Mouse (Mus musculus) megakaryocyte, embryonic 14.5 days (primary cell): ENCODE measurements around the gene Bbof1. TPM values are rescaled to one million over a fixed set of nuclear protein-coding genes. Genes with fewer than 3 reads are reported as not detected.

Experiments used
- H3K27me3 ChIP-seq: replicated peaks from 2 replicates; pipeline ENCODE3; 2012; ENCODE audit warnings: inconsistent platforms
- H3K36me3 ChIP-seq: replicated peaks from 2 replicates; pipeline ENCODE3; 2012; ENCODE audit warnings: low read length, inconsistent platforms, mixed read lengths
- H3K4me1 ChIP-seq: 2 replicates; pipeline ENCODE4 v1.6.1; 2012; ENCODE audit warnings: inconsistent platforms
- H3K4me3 ChIP-seq: replicated peaks from 2 replicates; pipeline ENCODE3; 2012; ENCODE audit warnings: moderate library complexity, mild to moderate bottlenecking, inconsistent platforms
- H3K9me3 ChIP-seq: 2 replicates; pipeline ENCODE4 v1.6.1; 2012; ENCODE audit warnings: inconsistent platforms
- FLI1 ChIP-seq: IDR thresholded peaks from 2 replicates; pipeline ENCODE4 v1.6.1; 2012; ENCODE audit warnings: low read length, inconsistent platforms, mixed read lengths
- GATA1 ChIP-seq: IDR thresholded peaks from 3 replicates; pipeline ENCODE4 v1.6.1; 2012; ENCODE audit warnings: mixed read lengths, low read length, inconsistent platforms, borderline replicate concordance
- polyA plus RNA-seq: library from polyadenylated mRNA; stranded (reverse); fragments of >175 nt; gene quantifications from 2 replicates; pipeline ENCODE4 v1.2.3, GENCODE M21; 2012; ENCODE audit warnings: low replicate concordance; ENCODE audit not compliant: insufficient read depth

Bbof1 gene
- polyA plus RNA-seq, 1 experiment, result 0.95 TPM

- Histone ChIP-seq H3K36me3 (peaks cover 21% of the 10 kb centered on the region), H3K4me1 (peaks cover 33% of the 10 kb centered on the region), H3K4me3 (no peak overlapping the region), H3K9me3 (no peaks in the 10 kb centered on the region), H3K27me3 (no peaks in the 10 kb centered on the region)
- no peak for TF ChIP-seq FLI1
- TF ChIP-seq GATA1, result no peak
Measured at GRCm38 (mm10) chr12:84385408-84385807, 23.5 kb upstream of the Bbof1 start.

- Histone ChIP-seq H3K9me3 (no peaks in the 10 kb centered on the region), H3K27me3 (no peaks in the 10 kb centered on the region), H3K36me3 (peaks cover 24% of the 10 kb centered on the region), H3K4me3 (no peak overlapping the region), H3K4me1 (peaks cover 33% of the 10 kb centered on the region)
- TF ChIP-seq FLI1 (no peak), GATA1 (no peak)
Measured at GRCm38 (mm10) chr12:84388097-84388496, 20.8 kb upstream of the Bbof1 start.

GRCm38 (mm10) chr12:84388774-84389400, 20.0 kb upstream of the Bbof1 start:
- TF ChIP-seq FLI1, result no peak
- no peak for TF ChIP-seq GATA1
- H3K4me3 ChIP-seq, result peak overlapping the region; percentile 83
- H3K36me3 ChIP-seq, result peaks cover 31% of the 10 kb centered on the region
- H3K4me1 ChIP-seq, result peaks cover 33% of the 10 kb centered on the region
- H3K27me3 ChIP-seq, result no peaks in the 10 kb centered on the region
- no peaks in the 10 kb centered on the region for H3K9me3 ChIP-seq

- no peak overlapping the region for H3K4me3 ChIP-seq
- no peaks in the 10 kb centered on the region for H3K27me3 ChIP-seq
- peaks cover 19% of the 10 kb centered on the region for H3K4me1 ChIP-seq
- H3K36me3 ChIP-seq, result peaks cover 22% of the 10 kb centered on the region
- no peaks in the 10 kb centered on the region for H3K9me3 ChIP-seq
- no peak for TF ChIP-seq FLI1
- no peak for TF ChIP-seq GATA1
Measured at GRCm38 (mm10) chr12:84390336-84390735, 18.5 kb upstream of the Bbof1 start.

- Histone ChIP-seq H3K27me3 (no peaks in the 10 kb centered on the region), H3K9me3 (no peaks in the 10 kb centered on the region), H3K4me1 (peaks cover 19% of the 10 kb centered on the region), H3K4me3 (no peak overlapping the region), H3K36me3 (peaks cover 14% of the 10 kb centered on the region)
- TF ChIP-seq GATA1, result no peak
- TF ChIP-seq FLI1, result no peak
Measured at GRCm38 (mm10) chr12:84392681-84393080, 16.2 kb upstream of the Bbof1 start.

GRCm38 (mm10) chr12:84393847-84394246, 15.0 kb upstream of the Bbof1 start:
- Histone ChIP-seq H3K27me3 (no peaks in the 10 kb centered on the region), H3K4me1 (peaks cover 7% of the 10 kb centered on the region), H3K4me3 (no peak overlapping the region), H3K9me3 (no peaks in the 10 kb centered on the region), H3K36me3 (peaks cover 14% of the 10 kb centered on the region)
- TF ChIP-seq GATA1 (no peak), FLI1 (no peak)

GRCm38 (mm10) chr12:84396947-84397679, 11.8 kb upstream of the Bbof1 start:
- TF ChIP-seq GATA1 (no peak), FLI1 (no peak)
- H3K4me3 ChIP-seq, result no peak overlapping the region

GRCm38 (mm10) chr12:84397685-84398084, 11.2 kb upstream of the Bbof1 start:
- Histone ChIP-seq H3K9me3 (no peaks in the 10 kb centered on the region), H3K4me1 (peaks cover 17% of the 10 kb centered on the region), H3K4me3 (no peak overlapping the region), H3K27me3 (no peaks in the 10 kb centered on the region), H3K36me3 (peaks cover 8% of the 10 kb centered on the region)
- TF ChIP-seq GATA1, result no peak
- TF ChIP-seq FLI1, result no peak

More at GRCm38 (mm10) chr12:84396947-84397679, 11.8 kb upstream of the Bbof1 start:
- Histone ChIP-seq H3K9me3 (no peaks in the 10 kb centered on the region), H3K4me1 (peaks cover 17% of the 10 kb centered on the region), H3K27me3 (no peaks in the 10 kb centered on the region), H3K36me3 (peaks cover 11% of the 10 kb centered on the region)

GRCm38 (mm10) chr12:84398629-84399028, 10.2 kb upstream of the Bbof1 start:
- Histone ChIP-seq H3K36me3 (peaks cover 4% of the 10 kb centered on the region), H3K4me1 (peaks cover 17% of the 10 kb centered on the region), H3K9me3 (no peaks in the 10 kb centered on the region), H3K27me3 (no peaks in the 10 kb centered on the region), H3K4me3 (no peak overlapping the region)
- TF ChIP-seq FLI1 (no peak), GATA1 (no peak)

GRCm38 (mm10) chr12:84399135-84399534, 9.7 kb upstream of the Bbof1 start:
- Histone ChIP-seq H3K27me3 (no peaks in the 10 kb centered on the region), H3K4me1 (peaks cover 17% of the 10 kb centered on the region), H3K9me3 (no peaks in the 10 kb centered on the region), H3K36me3 (no peaks in the 10 kb centered on the region), H3K4me3 (no peak overlapping the region)
- TF ChIP-seq FLI1 (no peak), GATA1 (no peak)
